Mouse (Mus musculus): ENCODE measurements at regions not wholly inside any gene's neighbourhood (a gene's known extent, or its start where the extent isn't known, plus 50 kb on each side); places are given as distances from the start of the nearest gene placed in this dataset.
"Not testable (repeated sequence)": the region's sequence is repeated elsewhere in the genome, so short reads cannot be mapped to it uniquely, and the experiment has no call there.

DNA sequence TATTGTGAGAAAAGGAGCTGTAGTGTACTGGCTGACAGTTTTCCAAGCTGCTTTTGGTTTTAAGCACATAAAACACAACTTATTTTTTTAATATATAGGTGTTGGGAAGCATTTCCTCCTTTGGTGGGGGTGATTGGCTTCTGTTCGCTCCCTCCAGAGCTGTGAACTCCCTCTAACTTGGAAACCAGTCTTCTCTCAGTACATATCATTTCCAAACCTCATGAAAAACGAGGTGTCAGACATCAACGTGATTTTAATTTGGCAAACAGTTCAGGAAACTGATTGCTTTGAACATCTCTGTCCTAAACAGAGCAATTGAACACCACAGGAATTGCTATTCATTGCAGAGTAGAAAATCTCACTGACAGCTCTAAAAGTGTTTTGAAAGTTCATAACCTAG, 238.6 kb downstream of the Adgrg6 start:
- no peak overlapping the region for H3K9ac ChIP-seq (ENCODE audit: low read length)
- no peak overlapping the region for H3K4me3 ChIP-seq (ENCODE audit: low read length)
- H3K4me1 ChIP-seq (replicated peaks; ENCODE audit: control insufficient read depth, insufficient read depth, low read length) = no peaks in the 10 kb centered on the region
- no peak overlapping the region for H3K27ac ChIP-seq (ENCODE audit: low read length)
- H3K27me3 ChIP-seq (ENCODE audit: control insufficient read depth, insufficient read depth, low read depth, low read length) = no peaks in the 10 kb centered on the region
- WGBS = 18% methylated on average over 3 of the region's 3 CpGs
- H3K4me2 ChIP-seq (ENCODE audit: low read depth, low read length) = no peak overlapping the region
- ATAC-seq (ENCODE audit: low read depth) = no peak
- no peaks in the 10 kb centered on the region for H3K36me3 ChIP-seq (ENCODE audit: control insufficient read depth, insufficient read depth, low read length)
- no peaks in the 10 kb centered on the region for H3K9me3 ChIP-seq (ENCODE audit: control insufficient read depth, low read length)

DNA sequence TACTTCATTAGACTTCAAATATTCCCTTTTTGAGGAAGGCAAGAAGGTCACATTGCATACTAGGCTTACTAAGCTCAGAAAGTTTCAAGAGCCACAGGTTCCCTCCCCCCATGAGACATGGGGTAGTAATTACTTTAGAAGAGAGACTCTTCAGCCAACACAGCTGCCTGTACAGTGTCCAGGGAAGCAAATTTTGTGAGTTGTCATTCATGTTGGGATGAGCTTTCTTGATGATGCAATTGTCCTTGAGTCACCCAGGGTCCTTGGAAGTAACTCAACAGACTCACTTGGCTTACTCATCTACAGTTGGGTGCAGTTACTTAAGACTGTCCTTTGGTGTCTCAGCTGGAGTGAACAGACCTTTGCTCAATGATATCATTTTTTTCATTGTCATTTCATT, 242.0 kb downstream of the Adgrg6 start:
- H3K9ac ChIP-seq (ENCODE audit: low read length) = no peak overlapping the region
- H3K9me3 ChIP-seq (ENCODE audit: control insufficient read depth, low read length) = no peaks in the 10 kb centered on the region
- H3K27me3 ChIP-seq (ENCODE audit: control insufficient read depth, insufficient read depth, low read depth, low read length) = no peaks in the 10 kb centered on the region
- H3K4me3 ChIP-seq (ENCODE audit: low read length) = no peak overlapping the region
- no peaks in the 10 kb centered on the region for H3K4me1 ChIP-seq (replicated peaks; ENCODE audit: control insufficient read depth, insufficient read depth, low read length)
- H3K36me3 ChIP-seq (ENCODE audit: control insufficient read depth, insufficient read depth, low read length) = no peaks in the 10 kb centered on the region
- no peak for ATAC-seq (ENCODE audit: low read depth)
- H3K4me2 ChIP-seq (ENCODE audit: low read depth, low read length) = no peak overlapping the region
- no peak overlapping the region for H3K27ac ChIP-seq (ENCODE audit: low read length)

DNA sequence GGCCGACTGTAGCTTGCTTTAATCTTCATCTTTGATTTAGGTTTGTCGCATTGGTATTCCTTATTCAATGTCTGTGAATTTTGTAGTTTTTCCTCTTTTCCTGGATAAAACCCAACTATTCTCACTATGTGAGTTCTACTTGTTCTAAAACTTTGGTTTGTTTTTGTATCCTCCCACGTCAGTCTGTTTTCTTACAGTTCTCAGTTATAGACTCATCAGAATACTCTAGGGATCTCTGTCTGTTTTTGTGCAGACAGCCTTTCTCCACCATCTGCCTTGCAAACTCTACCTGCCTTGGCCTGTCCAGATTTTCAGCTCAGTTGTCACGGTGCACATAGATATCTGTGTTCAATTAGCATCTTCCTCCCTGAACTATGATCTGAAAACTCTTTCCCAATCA, 249.3 kb downstream of the Adgrg6 start:
- no peak overlapping the region for H3K27ac ChIP-seq (ENCODE audit: low read length)
- no peaks in the 10 kb centered on the region for H3K27me3 ChIP-seq (ENCODE audit: control insufficient read depth, insufficient read depth, low read depth, low read length)
- no peaks in the 10 kb centered on the region for H3K9me3 ChIP-seq (ENCODE audit: control insufficient read depth, low read length)
- no peaks in the 10 kb centered on the region for H3K36me3 ChIP-seq (ENCODE audit: control insufficient read depth, insufficient read depth, low read length)
- no peak overlapping the region for H3K9ac ChIP-seq (ENCODE audit: low read length)
- WGBS = 82% methylated on average over 4 of the region's 4 CpGs
- no peak overlapping the region for H3K4me2 ChIP-seq (ENCODE audit: low read depth, low read length)
- H3K4me1 ChIP-seq (replicated peaks; ENCODE audit: control insufficient read depth, insufficient read depth, low read length) = no peaks in the 10 kb centered on the region
- ATAC-seq (ENCODE audit: low read depth) = no peak
- no peak overlapping the region for H3K4me3 ChIP-seq (ENCODE audit: low read length)

DNA sequence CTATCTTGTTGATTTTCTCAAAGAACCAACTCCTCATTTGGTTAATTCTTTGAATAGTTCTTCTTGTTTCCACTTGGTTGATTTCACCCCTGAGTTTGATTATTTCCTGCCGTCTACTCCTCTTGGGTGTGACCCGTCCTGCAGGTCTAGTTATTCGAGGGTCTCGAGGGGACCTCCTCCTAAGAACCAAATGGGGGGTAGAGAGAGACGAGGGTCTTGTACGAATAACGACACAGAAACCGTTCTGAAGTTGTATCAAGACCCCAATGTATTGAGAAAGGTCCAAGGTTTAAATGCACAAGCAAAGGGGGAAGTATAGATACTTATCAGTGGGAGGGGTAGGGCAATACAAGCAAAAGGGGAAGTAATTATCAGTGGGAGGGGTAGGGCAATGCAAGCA, 252.8 kb downstream of the Adgrg6 start:
- 82% methylated on average over 7 of the region's 8 CpGs for WGBS
- not testable (repeated sequence) for H3K4me2 ChIP-seq (ENCODE audit: low read depth, low read length); H3K9me3 ChIP-seq (ENCODE audit: control insufficient read depth, low read length); H3K27ac ChIP-seq (ENCODE audit: low read length); H3K27me3 ChIP-seq (ENCODE audit: control insufficient read depth, insufficient read depth, low read depth, low read length); H3K9ac ChIP-seq (ENCODE audit: low read length); H3K36me3 ChIP-seq (ENCODE audit: control insufficient read depth, insufficient read depth, low read length); ATAC-seq (ENCODE audit: low read depth); H3K4me3 ChIP-seq (ENCODE audit: low read length); H3K4me1 ChIP-seq (replicated peaks; ENCODE audit: control insufficient read depth, insufficient read depth, low read length)

DNA sequence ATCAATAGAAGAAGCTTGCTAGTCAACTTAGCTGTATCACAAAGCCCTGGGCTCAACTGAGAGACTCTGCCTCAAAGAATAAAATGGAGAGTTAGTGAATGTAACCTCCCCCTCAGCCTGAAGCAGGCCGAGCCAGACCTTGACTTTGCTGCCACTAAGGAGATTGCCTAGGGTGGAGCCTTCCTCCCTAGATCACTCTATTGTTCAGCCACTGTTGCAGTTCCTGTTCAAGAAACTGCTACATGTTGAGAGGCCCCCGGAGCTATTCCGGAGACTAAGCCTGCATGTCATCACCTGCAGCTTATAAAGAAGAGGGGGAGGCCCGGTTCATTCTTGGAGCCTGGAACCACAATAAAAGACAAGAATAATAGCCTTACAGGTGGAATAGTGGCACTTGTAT, 257.9 kb downstream of the Adgrg6 start:
- Histone ChIP-seq H3K4me2 (ENCODE audit: low read depth, low read length) (no peak overlapping the region), H3K36me3 (ENCODE audit: control insufficient read depth, insufficient read depth, low read length) (no peaks in the 10 kb centered on the region), H3K4me1 (replicated peaks; ENCODE audit: control insufficient read depth, insufficient read depth, low read length) (no peaks in the 10 kb centered on the region), H3K9ac (ENCODE audit: low read length) (no peak overlapping the region), H3K4me3 (ENCODE audit: low read length) (no peak overlapping the region), H3K27me3 (ENCODE audit: control insufficient read depth, insufficient read depth, low read depth, low read length) (no peaks in the 10 kb centered on the region), H3K9me3 (ENCODE audit: control insufficient read depth, low read length) (no peaks in the 10 kb centered on the region), H3K27ac (ENCODE audit: low read length) (no peak overlapping the region)
- no peak for ATAC-seq (ENCODE audit: low read depth)
- 78% methylated on average over 4 of the region's 4 CpGs for WGBS

DNA sequence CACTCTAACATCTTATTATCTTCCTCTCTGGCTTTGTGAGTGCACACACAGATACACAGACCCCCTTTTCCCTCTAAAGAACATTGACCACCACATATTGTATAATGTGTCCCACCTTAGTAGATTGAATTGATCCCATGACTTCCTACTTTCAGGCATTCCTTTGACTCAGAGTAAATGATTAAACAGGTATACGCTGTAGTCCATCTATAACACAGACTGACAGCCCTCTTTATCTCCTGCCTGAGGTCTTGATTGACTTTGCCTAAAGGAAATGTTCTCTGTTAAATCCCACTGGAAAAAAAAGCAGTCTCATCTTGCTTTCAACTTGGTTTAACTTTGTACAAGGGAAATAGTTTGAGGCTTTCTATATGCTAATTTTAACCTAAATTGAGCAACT, 268.8 kb downstream of the Adgrg6 start:
- Histone ChIP-seq H3K36me3 (ENCODE audit: control insufficient read depth, insufficient read depth, low read length) (no peaks in the 10 kb centered on the region), H3K4me2 (ENCODE audit: low read depth, low read length) (no peak overlapping the region), H3K9me3 (ENCODE audit: control insufficient read depth, low read length) (no peaks in the 10 kb centered on the region), H3K4me1 (replicated peaks; ENCODE audit: control insufficient read depth, insufficient read depth, low read length) (no peaks in the 10 kb centered on the region), H3K27me3 (ENCODE audit: control insufficient read depth, insufficient read depth, low read depth, low read length) (no peaks in the 10 kb centered on the region), H3K9ac (ENCODE audit: low read length) (no peak overlapping the region), H3K27ac (ENCODE audit: low read length) (no peak overlapping the region), H3K4me3 (ENCODE audit: low read length) (no peak overlapping the region)
- WGBS = 72% methylated on average over 1 of the region's 1 CpGs
- ATAC-seq (ENCODE audit: low read depth) = no peak

DNA sequence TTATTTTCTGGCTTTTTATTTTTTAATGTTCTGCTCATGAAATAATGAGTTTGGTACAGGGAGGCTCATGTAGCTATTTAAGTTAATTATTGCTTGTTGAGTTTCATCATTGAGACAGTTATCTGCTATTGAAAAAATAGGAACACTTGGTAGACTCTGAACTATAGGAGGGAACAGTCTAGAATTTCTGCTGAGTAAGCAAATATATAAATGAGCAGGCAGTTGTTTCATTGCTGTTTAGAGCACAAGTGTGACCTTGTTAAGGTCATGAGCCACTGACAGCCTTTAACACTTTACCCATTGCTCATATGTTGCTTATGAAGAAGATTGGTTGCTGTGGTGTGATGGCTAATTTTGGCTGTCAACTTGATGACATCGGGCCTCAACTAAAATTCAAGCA, 270.0 kb downstream of the Adgrg6 start:
- H3K4me1 ChIP-seq (replicated peaks; ENCODE audit: control insufficient read depth, insufficient read depth, low read length) = no peaks in the 10 kb centered on the region
- WGBS = 89% methylated on average over 1 of the region's 1 CpGs
- ATAC-seq (ENCODE audit: low read depth) = no peak

DNA sequence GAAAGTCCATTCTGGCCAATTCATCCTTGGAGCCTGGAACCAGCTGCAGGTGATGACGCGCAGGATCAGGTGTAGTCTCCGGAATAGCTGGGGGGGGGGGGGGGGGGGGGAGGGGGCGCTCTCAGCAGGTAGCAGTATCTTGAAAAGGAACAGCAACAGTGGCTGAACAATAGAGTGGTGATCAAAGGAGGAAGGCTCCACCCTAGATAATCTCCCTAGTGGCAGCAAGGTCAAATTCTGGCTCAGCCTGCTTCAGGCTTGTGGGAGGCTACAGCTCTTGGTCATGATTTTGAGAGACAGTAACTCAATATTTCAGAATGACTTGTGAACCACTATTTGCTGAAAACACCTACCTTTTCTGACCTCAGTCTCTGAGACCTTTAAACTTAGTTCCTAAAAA, 275.5 kb downstream of the Adgrg6 start:
- Histone ChIP-seq H3K27me3 (ENCODE audit: control insufficient read depth, insufficient read depth, low read depth, low read length) (no peaks in the 10 kb centered on the region), H3K4me2 (ENCODE audit: low read depth, low read length) (no peak overlapping the region), H3K27ac (ENCODE audit: low read length) (no peak overlapping the region), H3K9me3 (ENCODE audit: control insufficient read depth, low read length) (no peaks in the 10 kb centered on the region), H3K4me3 (ENCODE audit: low read length) (no peak overlapping the region), H3K9ac (ENCODE audit: low read length) (no peak overlapping the region), H3K36me3 (ENCODE audit: control insufficient read depth, insufficient read depth, low read length) (no peaks in the 10 kb centered on the region), H3K4me1 (replicated peaks; ENCODE audit: control insufficient read depth, insufficient read depth, low read length) (no peaks in the 10 kb centered on the region)
- ATAC-seq (ENCODE audit: low read depth) = no peak
- WGBS = 26% methylated on average over 4 of the region's 4 CpGs

More for the DNA sequence above, 270.0 kb downstream of the Adgrg6 start:
- H3K4me3 ChIP-seq (ENCODE audit: low read length) = no peak overlapping the region
- no peak overlapping the region for H3K27ac ChIP-seq (ENCODE audit: low read length)
- H3K9ac ChIP-seq (ENCODE audit: low read length) = no peak overlapping the region
- no peak overlapping the region for H3K4me2 ChIP-seq (ENCODE audit: low read depth, low read length)
- H3K27me3 ChIP-seq (ENCODE audit: control insufficient read depth, insufficient read depth, low read depth, low read length) = no peaks in the 10 kb centered on the region
- H3K36me3 ChIP-seq (ENCODE audit: control insufficient read depth, insufficient read depth, low read length) = no peaks in the 10 kb centered on the region
- H3K9me3 ChIP-seq (ENCODE audit: control insufficient read depth, low read length) = no peaks in the 10 kb centered on the region

DNA sequence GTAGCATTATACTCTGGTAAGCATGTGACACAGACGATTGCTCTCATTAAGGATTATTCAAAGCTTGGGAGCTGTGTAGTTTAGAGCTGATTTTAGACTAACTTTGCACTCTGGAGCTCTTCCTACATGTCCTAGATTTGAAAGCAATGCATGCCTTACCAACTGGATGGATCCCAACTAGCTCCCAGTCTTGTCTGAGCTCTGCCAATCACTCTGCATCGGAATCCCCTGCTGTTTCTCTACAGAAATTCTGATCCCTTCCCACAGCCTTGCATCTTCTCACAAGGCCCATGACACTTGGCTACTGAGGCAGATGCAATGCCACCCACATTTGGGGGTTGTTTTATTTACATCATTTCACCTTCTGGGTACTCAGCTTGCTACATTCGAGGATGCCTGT, 277.8 kb downstream of the Adgrg6 start:
- Histone ChIP-seq H3K9ac (ENCODE audit: low read length) (no peak overlapping the region), H3K4me1 (replicated peaks; ENCODE audit: control insufficient read depth, insufficient read depth, low read length) (no peaks in the 10 kb centered on the region), H3K4me3 (ENCODE audit: low read length) (no peak overlapping the region), H3K27ac (ENCODE audit: low read length) (no peak overlapping the region), H3K27me3 (ENCODE audit: control insufficient read depth, insufficient read depth, low read depth, low read length) (no peaks in the 10 kb centered on the region), H3K4me2 (ENCODE audit: low read depth, low read length) (no peak overlapping the region), H3K36me3 (ENCODE audit: control insufficient read depth, insufficient read depth, low read length) (no peaks in the 10 kb centered on the region), H3K9me3 (ENCODE audit: control insufficient read depth, low read length) (no peaks in the 10 kb centered on the region)
- WGBS = 75% methylated on average over 3 of the region's 3 CpGs
- ATAC-seq (ENCODE audit: low read depth) = no peak

DNA sequence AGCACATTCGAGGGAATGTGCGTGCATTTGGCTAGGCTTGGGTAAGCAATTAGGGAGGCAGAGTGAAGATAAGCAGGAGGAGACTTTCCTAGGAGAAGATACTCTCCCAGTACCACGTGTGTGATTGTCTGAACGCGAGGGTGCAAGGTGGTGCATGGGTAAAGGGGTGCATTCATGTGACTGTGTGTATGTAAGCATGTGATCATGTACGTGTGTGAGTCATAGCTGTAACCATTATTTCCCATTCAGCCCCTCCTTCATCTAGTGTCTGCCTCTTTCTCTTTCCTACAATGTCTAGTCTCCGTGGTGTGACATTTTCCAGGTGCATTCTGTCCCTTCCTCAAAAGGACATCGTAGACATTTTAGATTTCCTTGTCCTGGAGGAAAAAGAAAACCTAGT, 273.8 kb downstream of the Hivep2 start:
- H3K27me3 ChIP-seq (ENCODE audit: control insufficient read depth, insufficient read depth, low read depth, low read length) = no peaks in the 10 kb centered on the region
- no peak overlapping the region for H3K4me3 ChIP-seq (ENCODE audit: low read length)
- no peaks in the 10 kb centered on the region for H3K9me3 ChIP-seq (ENCODE audit: control insufficient read depth, low read length)
- H3K9ac ChIP-seq (ENCODE audit: low read length) = no peak overlapping the region
- no peaks in the 10 kb centered on the region for H3K4me1 ChIP-seq (replicated peaks; ENCODE audit: control insufficient read depth, insufficient read depth, low read length)
- H3K36me3 ChIP-seq (ENCODE audit: control insufficient read depth, insufficient read depth, low read length) = no peaks in the 10 kb centered on the region
- ATAC-seq (ENCODE audit: low read depth) = no peak
- no peak overlapping the region for H3K4me2 ChIP-seq (ENCODE audit: low read depth, low read length)
- WGBS = 83% methylated on average over 8 of the region's 8 CpGs
- no peak overlapping the region for H3K27ac ChIP-seq (ENCODE audit: low read length)
